Mouse (Mus musculus) layer of hippocampus, postnatal 36 days (tissue): ENCODE data around the gene Adamts20. TPM values are rescaled to one million over a fixed set of nuclear protein-coding genes. Genes with fewer than 3 reads are reported as not detected.
"Not testable (repeated sequence)": the region's sequence is repeated elsewhere in the genome, so short reads cannot be mapped to it uniquely, and the experiment has no call there.

Experiments used
- DNase-seq, 2 experiments: peaks; one replicate each; pipeline ENCODE4 v3.0.0; 2022
- total RNA-seq, 2 experiments: library from RNA; stranded (reverse); gene quantifications; 2 replicates each; pipeline ENCODE4 v1.2.3; 2021

Gene Adamts20
- total RNA-seq, 2 experiments from 2014 or later: 12.0 to 16.3 TPM

DNA sequence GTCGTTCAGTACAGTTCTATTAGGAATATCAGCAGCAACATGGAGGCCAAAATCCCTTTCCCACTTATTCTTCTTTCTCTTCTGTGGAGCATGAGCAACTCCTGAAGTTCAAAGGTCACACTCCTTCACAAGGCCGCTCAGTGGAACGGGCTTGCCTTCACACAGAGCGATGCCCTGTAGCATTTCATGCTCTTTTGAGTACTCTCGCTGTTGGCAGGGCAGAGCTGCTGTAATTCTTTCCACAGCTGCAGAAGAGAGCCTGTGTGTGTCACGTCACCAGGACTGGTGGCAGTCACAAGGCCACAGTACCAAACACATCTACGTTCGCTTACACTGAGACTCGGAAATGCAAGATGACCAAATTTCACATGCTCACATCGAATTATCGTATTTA lies 21.2 kb downstream of the Adamts20 start:
- DNase-seq: no peak

- no peak for DNase-seq
Measured at GRCm38 (mm10) chr15:94443025-94443424, 22.2 kb downstream of the Adamts20 start.

DNA sequence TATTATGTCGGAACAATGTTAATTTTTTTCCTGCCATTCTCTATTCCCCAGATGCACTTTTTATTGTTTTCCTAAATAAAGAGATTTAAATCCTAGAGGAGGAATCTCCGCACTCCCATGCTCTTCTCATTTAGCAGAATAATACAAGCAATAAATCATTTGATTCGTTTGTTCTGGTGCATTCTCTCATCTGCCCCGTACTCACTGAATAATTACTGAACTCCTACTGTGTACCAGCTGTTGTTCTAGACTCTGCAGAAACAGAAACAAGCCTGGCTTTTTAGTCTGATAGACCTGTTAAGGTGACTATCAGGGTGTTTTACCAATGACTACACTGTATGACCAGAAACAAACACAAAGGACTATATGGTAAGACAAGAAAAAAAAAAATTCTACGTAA lies 29.7 kb downstream of the Adamts20 start:
- no peak for DNase-seq

DNA sequence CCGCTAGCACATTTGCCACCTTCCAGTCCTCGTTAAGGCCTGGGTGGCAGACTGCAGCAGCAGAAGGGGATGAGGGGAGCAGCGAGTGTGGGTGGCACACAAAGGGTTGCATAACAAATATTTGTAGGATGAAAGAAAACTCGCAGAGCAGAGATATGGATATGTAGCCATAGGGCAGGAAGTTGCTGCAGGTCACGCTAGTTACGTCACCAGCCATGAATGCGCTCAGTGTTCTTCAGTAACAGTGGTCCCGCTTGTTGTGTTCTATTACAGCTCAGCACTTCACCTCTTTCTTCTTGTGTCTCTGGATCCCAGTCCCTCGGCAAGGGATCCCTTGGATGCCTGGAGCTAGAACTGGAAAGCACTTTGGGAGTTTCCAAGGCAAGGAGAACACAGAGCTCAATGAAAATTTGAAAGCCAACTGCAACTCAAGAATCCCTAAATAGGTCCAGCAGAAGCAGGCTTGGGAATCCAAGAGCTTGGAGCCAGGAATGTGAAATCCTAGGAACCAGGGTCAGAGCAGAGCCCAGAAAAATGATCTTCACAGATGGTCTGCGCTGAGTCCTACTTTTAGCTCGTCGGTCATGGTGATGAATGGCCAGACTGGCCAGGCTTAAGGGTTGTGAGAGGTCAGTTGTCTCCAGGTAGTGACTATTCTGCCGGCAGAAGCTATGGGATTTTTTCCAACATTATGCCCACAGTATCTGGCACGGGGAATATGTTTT lies 34.4 kb downstream of the Adamts20 start:
- DNase-seq: peak; percentile 41 to 53

DNA sequence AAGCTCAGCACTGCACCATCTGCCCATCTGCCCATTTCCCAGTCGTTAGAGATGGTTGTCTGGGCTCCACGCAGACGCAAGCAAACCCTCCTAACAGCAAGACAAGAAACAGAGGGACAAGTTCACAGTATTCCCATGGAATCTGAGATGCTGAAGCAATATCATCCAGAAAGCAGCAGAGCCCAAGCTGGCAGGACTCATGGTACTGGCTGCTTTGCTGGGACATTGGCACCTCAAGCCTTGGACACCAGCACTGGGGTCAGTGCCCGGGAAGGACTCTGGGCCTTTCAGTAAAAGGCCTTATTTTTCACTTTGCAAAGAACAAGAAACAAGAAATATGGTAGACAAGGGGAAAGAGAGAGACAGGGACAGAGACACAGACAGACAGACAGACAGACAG lies 36.5 kb downstream of the Adamts20 start:
- peak; percentile 21 to 30 for DNase-seq

- DNase-seq: no peak
Measured at GRCm38 (mm10) chr15:94427482-94428214, 37.6 kb downstream of the Adamts20 start.

GRCm38 (mm10) chr15:94420526-94420925 lies 44.7 kb downstream of the Adamts20 start:
- no peak for DNase-seq

GRCm38 (mm10) chr15:94419167-94419566 lies 46.1 kb downstream of the Adamts20 start:
- DNase-seq: no peak

GRCm38 (mm10) chr15:94418427-94418826 lies 46.8 kb downstream of the Adamts20 start:
- DNase-seq: no peak

DNA sequence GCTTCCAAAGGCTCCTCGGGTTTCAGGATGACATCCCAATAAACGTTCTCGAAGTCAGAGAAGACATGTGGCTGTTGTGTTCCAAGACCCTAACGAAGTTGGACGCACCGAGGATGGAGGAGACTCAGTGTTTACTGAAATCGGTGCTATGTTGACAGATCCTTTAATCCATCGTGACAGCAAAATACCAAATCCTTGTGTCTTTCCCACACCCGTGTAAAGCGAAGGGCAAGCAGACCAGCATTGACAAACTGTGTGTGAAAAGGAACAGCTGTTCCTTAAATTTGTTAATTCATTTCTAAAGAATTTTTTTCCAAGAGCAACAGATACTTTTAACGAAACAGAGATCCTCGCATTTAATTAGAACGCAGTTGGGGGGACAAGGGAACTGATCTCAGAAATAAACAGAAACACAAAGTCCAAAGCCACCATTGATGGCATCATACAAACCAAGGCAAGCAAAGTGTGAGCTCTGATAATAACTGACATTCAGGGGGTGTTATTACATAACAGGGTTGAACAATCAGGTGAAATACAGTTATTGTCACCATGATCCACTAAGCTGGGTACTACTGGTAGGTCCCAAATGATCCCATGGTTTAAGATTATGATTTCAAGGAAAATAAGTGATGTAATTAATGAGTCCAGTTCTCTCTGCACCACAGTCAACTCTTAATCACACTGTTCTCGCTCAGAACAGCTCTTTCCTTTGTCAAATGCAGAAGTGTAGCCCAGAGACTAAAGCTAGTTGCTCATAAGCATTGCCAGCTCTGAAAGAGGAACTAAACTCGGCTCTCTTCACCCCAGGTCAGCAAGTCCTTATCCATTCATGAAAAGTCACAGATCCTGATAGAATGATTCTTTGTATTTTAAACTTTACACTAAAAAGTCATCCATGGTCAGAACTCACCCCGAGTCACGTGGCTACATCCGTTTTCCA lies 47.7 kb downstream of the Adamts20 start:
- DNase-seq: no peak

DNA sequence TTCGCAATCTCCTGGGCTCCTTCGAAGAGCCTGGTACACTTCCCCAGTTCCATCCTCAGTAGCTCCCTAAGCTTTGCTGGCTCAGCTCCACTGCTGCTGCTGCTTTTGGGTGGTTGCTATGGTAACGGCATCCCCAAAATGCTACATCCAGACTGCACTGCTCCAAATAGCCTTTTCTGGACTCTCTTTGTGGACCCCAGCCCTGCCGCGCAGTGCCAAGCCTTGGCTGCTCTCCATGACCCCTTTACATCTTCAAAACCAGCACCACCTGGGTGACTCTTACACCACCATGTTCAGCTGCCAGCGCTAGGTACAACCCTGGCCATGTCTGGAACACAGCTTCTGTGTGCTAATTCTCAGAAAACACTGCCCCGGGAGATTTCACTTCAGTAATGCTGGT lies 55.4 kb downstream of the Adamts20 start:
- peak; percentile 71 to 76 for DNase-seq

DNA sequence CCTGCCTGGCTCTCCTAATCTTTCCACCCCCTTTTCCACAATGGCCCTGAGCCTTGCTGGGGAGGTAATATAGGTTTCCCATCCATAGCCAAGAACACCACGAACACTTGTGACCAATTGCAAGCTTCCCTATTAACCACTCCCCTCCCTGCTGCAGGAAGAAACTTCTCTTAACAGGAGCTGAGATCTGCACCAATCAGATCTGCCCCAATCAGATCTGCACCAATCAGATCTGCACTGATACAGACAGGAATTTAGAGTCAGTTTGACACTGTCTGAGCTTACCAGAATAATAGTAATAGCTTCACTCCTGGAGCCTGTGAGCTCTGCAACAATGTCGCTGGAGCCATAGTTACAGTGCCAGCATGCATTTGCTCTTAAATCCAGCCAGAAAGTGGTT lies 58.9 kb downstream of the Adamts20 start:
- no peak for DNase-seq

DNA sequence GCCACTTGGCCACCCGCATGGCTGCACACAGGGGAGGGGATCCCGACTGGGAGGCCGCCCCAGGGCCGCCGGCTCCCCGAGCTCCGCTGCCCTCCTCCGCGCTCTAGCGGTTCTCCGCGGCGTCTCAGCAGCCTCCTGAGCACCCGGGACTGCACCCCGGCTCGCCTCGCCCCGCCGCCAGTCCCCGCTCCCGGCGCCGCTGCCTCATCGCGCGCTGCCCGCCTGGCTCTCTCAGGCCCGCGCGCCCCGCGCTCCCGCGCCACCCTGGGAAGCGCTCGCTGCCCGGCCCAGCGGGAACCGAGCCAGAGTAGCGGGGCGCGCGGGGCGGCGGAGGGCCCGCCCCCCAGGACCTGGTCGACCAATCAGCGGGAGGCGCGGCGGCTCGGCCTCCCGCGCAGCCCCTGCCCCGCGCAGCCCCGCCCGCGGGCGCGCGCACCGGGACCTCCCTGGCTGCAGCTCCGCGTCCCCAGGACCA lies 61.1 kb downstream of the Adamts20 start:
- DNase-seq: peak; percentile 92

GRCm38 (mm10) chr15:94403461-94404070 lies 61.7 kb downstream of the Adamts20 start:
- peak in 1 of 2 experiments; percentile 21 for DNase-seq

- no peak for DNase-seq
Measured at GRCm38 (mm10) chr15:94403018-94403417, 62.2 kb downstream of the Adamts20 start.

DNA sequence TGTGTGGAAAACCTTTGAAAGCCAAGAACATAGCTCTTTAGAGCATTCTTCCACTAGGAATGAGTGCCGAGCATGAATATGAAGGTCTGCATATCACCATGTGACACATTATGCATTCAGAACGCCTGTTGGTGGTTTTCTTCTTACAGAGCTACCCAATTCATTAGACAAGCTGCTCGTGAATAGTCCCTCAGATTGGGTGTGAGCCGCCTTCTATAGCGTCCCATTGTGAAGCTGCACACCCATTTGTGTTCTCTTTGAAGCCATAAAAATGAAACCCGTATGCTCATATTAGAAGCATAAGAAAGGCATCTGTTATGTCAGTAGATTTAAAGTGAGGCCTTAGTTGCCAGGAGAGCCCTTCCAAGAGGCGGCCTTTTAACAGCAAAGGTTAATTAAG lies 72.5 kb downstream of the Adamts20 start:
- DNase-seq: no peak

GRCm38 (mm10) chr15:94390127-94390526 lies 75.1 kb downstream of the Adamts20 start:
- DNase-seq: not testable (repeated sequence)

DNA sequence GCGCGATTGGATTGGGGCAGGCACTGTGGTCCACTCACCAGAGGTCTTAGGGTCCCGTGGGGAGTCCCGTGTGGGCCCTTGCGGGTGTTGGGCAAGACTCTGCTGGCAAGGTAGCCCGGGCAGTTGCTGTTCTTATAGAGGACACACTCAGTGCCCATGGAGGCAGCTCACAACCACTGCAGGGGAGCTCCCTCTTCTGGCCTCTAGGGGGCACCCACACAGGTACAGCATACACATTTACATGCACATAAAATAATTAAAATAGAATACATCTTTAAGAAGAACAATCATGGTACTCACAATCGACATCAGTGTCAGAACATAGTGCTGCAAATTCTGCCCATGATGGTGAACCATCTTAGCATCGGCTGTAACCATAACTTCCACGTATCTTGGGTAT lies 85.8 kb downstream of the Adamts20 start:
- DNase-seq: no peak

- no peak for DNase-seq
Measured at GRCm38 (mm10) chr15:94372548-94372947, 92.7 kb downstream of the Adamts20 start.

GRCm38 (mm10) chr15:94349052-94349451 lies 116.2 kb downstream of the Adamts20 start:
- peak in 1 of 2 experiments; percentile 28 for DNase-seq

DNA sequence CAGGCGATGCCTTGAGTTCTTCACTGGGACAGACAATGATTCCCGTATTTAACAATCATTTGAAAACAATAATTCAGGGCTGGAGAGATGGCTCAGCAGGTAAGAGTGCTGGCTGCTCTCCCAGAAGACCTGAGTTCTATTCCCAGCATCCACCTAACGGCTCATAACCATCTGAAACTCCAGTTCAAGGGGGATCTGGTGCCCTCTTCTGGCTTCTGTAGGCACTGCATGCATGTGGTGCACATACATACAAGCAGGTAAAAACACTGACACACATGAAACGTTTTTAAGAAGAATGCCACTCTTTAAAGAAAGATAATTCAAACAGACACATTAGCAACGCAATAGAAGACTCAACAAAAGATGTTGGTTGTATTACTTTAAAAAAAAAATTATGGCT lies 120.9 kb downstream of the Adamts20 start:
- no peak for DNase-seq

DNA sequence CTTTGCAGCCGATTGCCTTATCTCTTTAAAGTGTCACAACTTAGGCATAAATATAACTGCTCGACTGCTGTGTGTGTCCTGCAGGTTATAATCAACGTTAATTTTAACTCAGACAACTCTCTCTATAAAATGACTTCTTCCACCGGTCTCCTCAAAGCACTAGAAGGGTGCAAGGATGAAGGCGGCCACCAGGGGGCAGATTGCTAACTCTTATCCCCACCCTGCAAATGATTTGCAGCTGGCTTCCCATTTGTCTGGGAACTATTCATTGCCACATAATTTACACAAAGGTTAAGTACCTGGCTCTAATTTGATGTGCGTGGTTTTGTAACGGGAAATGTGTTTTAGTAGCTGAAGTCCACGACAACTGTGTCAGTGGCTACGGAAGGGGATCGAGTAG lies 122.9 kb downstream of the Adamts20 start:
- peak; percentile 68 to 74 for DNase-seq
